Mouse (Mus musculus) erythroblast, embryonic 14.5 days (primary cell): ENCODE measurements at regions not wholly inside any gene's neighbourhood (a gene's known extent, or its start where the extent isn't known, plus 50 kb on each side); places are given as distances from the start of the nearest gene placed in this dataset.

Experiments used
- GATA1 ChIP-seq: IDR thresholded peaks from 2 replicates; pipeline ENCODE4 v1.6.1; 2012; ENCODE audit warnings: low read length, inconsistent platforms, mixed read lengths
- TAL1 ChIP-seq: IDR thresholded peaks from 3 replicates; pipeline ENCODE4 v1.6.1; 2012; ENCODE audit warnings: low read length, inconsistent platforms, mixed read lengths

DNA sequence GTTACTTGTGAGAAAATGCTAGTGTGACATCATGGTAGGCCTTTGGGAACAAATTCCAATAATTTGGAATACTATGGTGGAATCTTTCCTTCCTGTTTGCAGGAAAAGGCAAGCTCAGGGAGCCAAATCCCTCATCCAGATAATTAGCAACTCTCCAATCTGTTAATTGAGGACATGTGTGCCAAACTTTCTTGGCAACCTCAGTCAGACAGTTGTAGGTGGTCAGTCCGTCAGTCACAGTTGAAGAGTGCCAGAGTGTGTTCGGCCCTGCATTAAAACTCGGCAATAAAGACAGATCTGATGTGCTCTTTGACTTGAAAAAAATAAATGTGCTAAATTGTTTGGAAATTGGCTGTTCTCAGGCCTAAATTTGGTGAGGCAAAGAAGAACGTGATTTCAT is 83.1 kb upstream of the Cypt12 start:
- peak; percentile 8; the same call in 1 of the 2 replicates for TF ChIP-seq GATA1
- TF ChIP-seq TAL1 = no peak
